Mouse (Mus musculus): ENCODE data around the gene Sdk1. TPM values are rescaled to one million over a fixed set of nuclear protein-coding genes. Genes with fewer than 3 reads are reported as not detected.

Sdk1 gene
- polyA plus RNA-seq, 1 experiment from 2014 or later, result 3.4 TPM

GRCm38 (mm10) chr5:142262060-142262459 is 1020.8 kb downstream of the Sdk1 start:
- Histone ChIP-seq H3K4me1 (ENCODE audit: control insufficient read depth, insufficient read depth, low read length) (no peaks in the 10 kb centered on the region), H3K4me3 (replicated peaks; ENCODE audit: low read length) (no peak overlapping the region), H3K9ac (ENCODE audit: low read length) (no peak overlapping the region), H3K27me3 (ENCODE audit: control insufficient read depth, insufficient read depth, low read length) (no peaks in the 10 kb centered on the region), H3K4me2 (ENCODE audit: low read depth, low read length) (no peak overlapping the region), H3K36me3 (ENCODE audit: control insufficient read depth, insufficient read depth, low read length) (no peaks in the 10 kb centered on the region), H3K27ac (ENCODE audit: low read length) (no peak overlapping the region), H3K9me3 (replicated peaks; ENCODE audit: control insufficient read depth, low read length) (peaks cover 6% of the 10 kb centered on the region; the same call in 1 of the 2 replicates)
- 49% methylated on average over 6 of the region's 6 CpGs for whole genome bisulfite sequencing
- ATAC-seq (ENCODE audit: insufficient read depth, low FRiP score), result no peak

Other genes starting within 250 kb of the Sdk1 start
- 0.37 and 0.49 TPM in 2 replicates for gene Card11, start 240.9 kb upstream of the Sdk1 start, polyA plus RNA-seq (2015; fragmentation: Nextera tagmentation; extraction: Ambion mirVana)